Mouse (Mus musculus) spleen, adult 12 weeks (tissue): Measurements from ENCODE around the gene Nkrf.

ENCODE experiments used
- DNase-seq: peaks from one replicate; pipeline ENCODE4 v3.0.0; 2022; ENCODE audit warnings: low spot score

Gene Nkrf

DNA sequence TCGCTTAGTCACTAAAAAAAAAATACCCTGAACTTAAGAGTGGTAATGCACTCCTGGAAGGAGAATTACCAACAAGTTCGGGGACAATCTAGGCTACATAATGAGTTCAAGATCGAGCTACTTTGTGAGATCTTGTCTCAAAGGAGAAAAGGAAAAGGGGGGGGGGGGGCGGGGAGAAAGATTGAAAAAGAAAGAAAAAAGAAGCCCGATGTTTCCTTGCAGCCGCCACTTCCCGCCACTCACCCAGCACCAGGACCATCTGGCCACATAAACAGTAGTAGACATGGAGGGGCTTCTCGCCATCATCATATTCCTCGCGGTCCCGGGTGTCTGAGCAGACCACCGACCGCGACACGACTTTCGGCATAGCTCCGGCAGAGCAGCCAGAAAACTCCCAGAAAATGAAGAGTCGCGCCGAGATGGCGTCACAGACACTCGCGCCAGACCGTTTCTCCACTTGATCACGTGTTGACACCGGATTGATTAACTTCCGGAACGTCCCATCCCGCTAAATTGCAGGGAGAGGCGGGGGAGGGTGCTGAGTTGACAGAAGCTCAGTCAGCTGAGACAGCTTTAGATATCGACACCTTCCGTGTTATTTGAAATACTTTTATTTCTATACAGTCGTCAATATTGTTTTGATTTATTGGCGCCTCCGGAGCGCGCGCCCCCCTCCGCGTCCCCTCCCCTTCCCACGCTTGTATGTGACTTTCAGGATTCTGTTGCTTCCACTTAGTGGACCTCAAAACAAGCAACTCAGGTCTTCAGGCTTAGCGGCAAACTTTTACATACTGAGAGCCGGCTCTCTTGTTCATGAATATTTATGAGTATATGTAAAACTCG is 38.7 kb downstream of the Nkrf start:
- DNase-seq: peak; percentile 71

DNA sequence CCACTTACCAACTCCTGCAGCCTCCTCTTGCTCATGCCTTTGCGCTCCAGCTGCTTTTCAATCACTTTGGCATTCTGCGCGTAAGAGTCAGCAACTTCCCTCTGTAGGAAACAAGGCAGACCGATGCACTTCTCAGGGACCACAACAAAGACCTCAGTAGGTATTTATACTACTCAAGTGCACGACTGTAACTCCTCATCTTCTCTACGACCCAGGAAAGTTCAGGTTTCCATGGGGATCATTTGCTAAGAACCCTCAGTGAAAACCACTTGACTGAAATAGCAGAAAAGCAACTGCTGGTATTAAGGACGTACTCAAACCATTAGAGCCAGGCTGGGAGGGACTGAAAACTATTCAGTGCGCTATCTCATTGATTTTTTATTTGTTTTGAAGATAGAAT is 50.1 kb downstream of the Nkrf start:
- no peak for DNase-seq

DNA sequence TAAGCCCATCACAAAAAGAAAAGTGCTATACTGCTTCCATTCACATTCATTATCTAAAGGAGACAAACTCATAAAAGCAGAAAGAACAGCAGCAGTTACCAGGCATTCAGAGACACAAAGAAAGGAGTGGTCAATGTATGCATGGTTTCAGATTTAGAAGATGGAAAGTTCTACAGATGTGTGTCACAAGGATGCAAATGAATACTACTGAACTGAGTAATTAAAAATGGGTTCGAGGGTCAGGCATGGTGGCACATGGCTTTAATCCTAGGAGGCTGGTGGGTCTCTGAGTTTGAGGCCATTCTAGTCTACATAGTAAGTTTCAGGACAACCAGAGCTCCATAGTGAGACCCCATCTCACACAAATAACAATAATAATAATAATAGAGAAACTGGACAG is 55.5 kb downstream of the Nkrf start:
- DNase-seq: no peak

DNA sequence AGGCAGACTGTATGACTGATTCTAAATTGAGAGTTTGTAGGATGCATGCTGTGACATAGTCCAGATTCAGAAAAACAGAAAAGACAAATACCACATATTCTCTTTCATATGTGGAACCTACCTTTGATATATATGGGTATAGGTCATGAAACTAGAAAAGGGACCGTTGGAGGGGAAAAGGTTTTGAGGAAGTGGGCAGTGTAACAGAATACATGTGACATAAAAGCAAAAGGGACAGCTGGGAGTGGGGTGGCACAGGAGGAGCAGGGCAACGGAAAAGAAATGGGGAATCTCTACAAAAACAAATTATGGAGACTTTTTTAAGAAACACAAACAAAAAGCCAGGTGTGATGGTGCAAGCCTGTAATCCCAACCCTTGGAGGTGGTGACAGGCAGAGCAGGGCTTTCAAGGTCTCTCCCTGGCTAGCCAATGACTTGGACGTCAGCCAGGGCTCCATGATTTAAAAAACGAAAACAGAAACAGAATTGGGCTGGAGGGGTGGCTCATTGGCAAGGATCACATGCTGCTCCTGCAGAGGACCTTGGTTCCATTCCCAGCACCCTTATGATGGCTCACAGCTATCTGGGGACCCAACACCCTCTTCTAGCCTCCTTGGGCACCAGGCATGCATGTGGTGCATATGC is 59.2 kb downstream of the Nkrf start:
- DNase-seq: no peak

DNA sequence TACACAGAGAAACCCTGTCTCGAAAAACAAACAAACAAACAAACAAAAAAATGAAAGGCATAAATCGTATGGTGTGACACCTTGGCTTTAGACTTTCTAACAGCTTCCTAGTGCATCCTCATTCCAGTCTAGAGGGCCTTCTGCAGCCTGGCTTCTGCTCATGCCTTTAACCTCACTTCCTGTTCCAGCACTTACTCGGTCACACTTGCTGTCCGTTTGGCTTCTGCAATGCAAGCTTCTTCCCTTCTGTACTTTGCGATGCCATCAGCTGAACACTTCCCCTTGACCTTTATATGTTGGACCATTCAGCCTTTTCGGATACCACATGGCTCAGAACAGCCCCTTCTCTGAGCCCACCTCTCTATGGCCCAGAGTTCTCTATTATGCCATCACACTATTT is 61.0 kb downstream of the Nkrf start:
- DNase-seq: no peak

DNA sequence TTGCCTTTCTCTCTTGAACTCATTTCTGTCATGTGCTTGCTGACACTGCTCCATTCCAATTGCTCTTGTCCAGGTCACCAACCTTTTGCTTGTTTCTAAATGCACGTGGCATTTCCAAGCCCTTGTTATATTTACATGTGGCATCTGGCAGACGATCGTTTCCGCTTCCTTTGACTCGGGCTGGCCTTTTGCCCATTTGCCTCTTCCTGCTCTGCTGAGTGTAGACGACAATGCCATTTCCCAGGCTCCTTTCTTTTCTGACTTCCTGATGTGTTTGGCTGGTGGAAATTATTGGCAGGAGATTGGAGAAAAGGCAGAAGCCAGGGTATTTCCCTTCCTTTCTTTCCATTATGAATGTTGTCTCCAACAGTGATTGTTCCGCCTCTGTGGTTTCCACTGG is 63.3 kb downstream of the Nkrf start:
- DNase-seq: no peak
